In the genomic region with DNA sequence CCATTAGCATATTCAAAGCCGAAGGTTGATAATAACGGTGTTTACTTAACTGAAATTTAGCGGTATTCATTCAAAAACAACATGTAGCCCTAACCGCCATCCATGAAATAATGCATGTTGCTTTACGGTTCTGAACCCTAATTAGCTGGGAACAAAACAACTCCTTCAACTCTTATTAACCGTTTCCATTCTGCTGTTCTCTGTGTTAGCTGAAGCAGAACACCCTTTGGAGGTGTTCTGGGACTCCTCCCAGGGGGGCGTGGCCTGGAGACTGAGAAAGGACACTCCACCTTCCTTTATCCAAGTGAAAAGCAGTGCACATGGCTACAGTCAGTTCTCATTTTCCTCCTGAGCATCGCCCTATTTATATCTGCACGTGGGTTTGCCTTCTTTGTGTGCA, we compare ENCODE assay signal across 32 mouse cellular contexts. TPM values are rescaled to one million over a fixed set of nuclear protein-coding genes. Genes with fewer than 3 reads are reported as not detected.
DNase-seq lines count a peak whose midpoint lies in the region; ATAC-seq lines count a peak whose summit lies in the region.
"Had no signal": no experiment of that assay in that cellular context is flagged by ENCODE, and none has a peak within 500 bp of the region (broad histone marks: within the 10 kb centered on the region; RNA-seq: fewer than 3 reads in every experiment).

No protein-coding gene starts in this region.

- peak; percentile 41 for DNase-seq in retina, postnatal 1 day
- DNase-seq in retina, embryonic 14.5 days (ENCODE audit: low spot score): no peak
- peak; percentile 59 for DNase-seq in forebrain, embryonic 14.5 days (ENCODE audit: low spot score)
- no peak for DNase-seq in layer of hippocampus, postnatal 14 days (ENCODE audit: low spot score in 2 of 2)
- DNase-seq in thymus, postnatal 0 days (ENCODE audit: low spot score): no peak
- DNase-seq: adrenal gland, adult 8-10 months; adrenal gland, postnatal 25 days; B cell, adult 2 months; cerebellum, adult 11 months; cerebellum, adult 2 months; cerebellum, adult 9-11 months; cerebellum, postnatal 25 days; gastrocnemius, adult 2 months; gastrocnemius, postnatal 14 days; heart, adult 2 months; heart, postnatal 14 days; heart, postnatal 4 days; kidney, adult 18-20 months had no signal

- no peaks in the 10 kb centered on the region for H3K4me1 ChIP-seq in forebrain, embryonic 12.5 days
- H3K4me1 ChIP-seq in forebrain, embryonic 16.5 days (replicated peaks; ENCODE audit: control insufficient read depth, insufficient read depth, low read length): 0 out of 2 replicates have a peak, but pooled peaks cover 5% of the 10 kb centered on the region
- H3K4me1 ChIP-seq in forebrain, embryonic 14.5 days (ENCODE audit: control insufficient read depth, insufficient read depth, low read length): no peaks in the 10 kb centered on the region
- H3K4me1 ChIP-seq: embryonic facial prominence, embryonic 12.5 days; embryonic facial prominence, embryonic 15.5 days; heart, embryonic 10.5 days; heart, embryonic 13.5 days had no signal

- H3K27ac ChIP-seq in forebrain, embryonic 12.5 days: no peak overlapping the region
- no peak overlapping the region for H3K27ac ChIP-seq in forebrain, embryonic 16.5 days (ENCODE audit: low read length)
- no peak overlapping the region for H3K27ac ChIP-seq in forebrain, embryonic 14.5 days (ENCODE audit: low read depth, low read length)
- H3K27ac ChIP-seq: embryonic facial prominence, embryonic 12.5 days; embryonic facial prominence, embryonic 15.5 days; gastrocnemius, adult 2 months; heart, adult 2 months; heart, embryonic 10.5 days; heart, embryonic 13.5 days; hindbrain, embryonic 14.5 days; hindbrain, postnatal 0 days had no signal

- H3K4me2 ChIP-seq in forebrain, embryonic 12.5 days: no peak overlapping the region
- H3K4me2 ChIP-seq in forebrain, embryonic 16.5 days (ENCODE audit: low read length): no peak overlapping the region
- no peak overlapping the region for H3K4me2 ChIP-seq in forebrain, embryonic 14.5 days (ENCODE audit: low read length)
- H3K4me2 ChIP-seq: embryonic facial prominence, embryonic 12.5 days; embryonic facial prominence, embryonic 15.5 days; heart, embryonic 13.5 days; hindbrain, embryonic 14.5 days had no signal

- no peaks in the 10 kb centered on the region for H3K36me3 ChIP-seq in forebrain, embryonic 12.5 days (replicated peaks)
- no peaks in the 10 kb centered on the region for H3K36me3 ChIP-seq in forebrain, embryonic 16.5 days (ENCODE audit: control insufficient read depth, insufficient read depth)
- no peaks in the 10 kb centered on the region for H3K36me3 ChIP-seq in forebrain, embryonic 14.5 days (ENCODE audit: control insufficient read depth, insufficient read depth, low read length)
- H3K36me3 ChIP-seq: embryonic facial prominence, embryonic 12.5 days; embryonic facial prominence, embryonic 15.5 days; G1E; heart, embryonic 10.5 days; heart, embryonic 13.5 days had no signal

- H3K9me3 ChIP-seq in forebrain, embryonic 12.5 days: no peaks in the 10 kb centered on the region
- no peaks in the 10 kb centered on the region for H3K9me3 ChIP-seq in forebrain, embryonic 16.5 days (ENCODE audit: control insufficient read depth, low read length)
- no peaks in the 10 kb centered on the region for H3K9me3 ChIP-seq in forebrain, embryonic 14.5 days (replicated peaks; ENCODE audit: control insufficient read depth, low read length)
- H3K9me3 ChIP-seq: embryonic facial prominence, embryonic 12.5 days; embryonic facial prominence, embryonic 15.5 days; G1E; heart, embryonic 10.5 days; heart, embryonic 13.5 days had no signal

- ATAC-seq in forebrain, embryonic 12.5 days (ENCODE audit: low FRiP score): peak; percentile 69; the same call in 1 of the 2 replicates
- ATAC-seq in forebrain, embryonic 16.5 days: no peak
- peak; percentile 60 for ATAC-seq in forebrain, embryonic 14.5 days
- ATAC-seq: activated CD4-positive, CD25-positive, alpha-beta regulatory T cell, adult 4 months; hindbrain, postnatal 0 days; inflammation-experienced regulatory T-cells, adult 6 months; intestine, embryonic 16.5 days; Patski had no signal

- H3K9ac ChIP-seq in forebrain, embryonic 12.5 days: no peak overlapping the region
- no peak overlapping the region for H3K9ac ChIP-seq in forebrain, embryonic 16.5 days (replicated peaks; ENCODE audit: low read depth, low read length)
- no peak overlapping the region for H3K9ac ChIP-seq in forebrain, embryonic 14.5 days (ENCODE audit: low read length)
- H3K9ac ChIP-seq: embryonic facial prominence, embryonic 12.5 days; embryonic facial prominence, embryonic 15.5 days; heart, embryonic 13.5 days; hindbrain, embryonic 14.5 days had no signal

- no peak overlapping the region for H3K4me3 ChIP-seq in forebrain, embryonic 12.5 days (replicated peaks)
- no peak overlapping the region for H3K4me3 ChIP-seq in forebrain, embryonic 16.5 days (replicated peaks; ENCODE audit: low read length)
- no peak overlapping the region for H3K4me3 ChIP-seq in forebrain, embryonic 14.5 days (ENCODE audit: low read depth, low read length)
- H3K4me3 ChIP-seq: embryonic facial prominence, embryonic 12.5 days; embryonic facial prominence, embryonic 15.5 days; gastrocnemius, adult 2 months; heart, adult 2 months; heart, embryonic 10.5 days; heart, embryonic 13.5 days had no signal

- peaks cover 63% of the 10 kb centered on the region for H3K27me3 ChIP-seq in forebrain, embryonic 12.5 days
- peaks cover 21% of the 10 kb centered on the region for H3K27me3 ChIP-seq in forebrain, embryonic 16.5 days (replicated peaks; ENCODE audit: control insufficient read depth, insufficient read depth, low read length)
- H3K27me3 ChIP-seq in forebrain, embryonic 14.5 days (replicated peaks; ENCODE audit: control insufficient read depth, insufficient read depth, low read length): peaks cover 20% of the 10 kb centered on the region
- H3K27me3 ChIP-seq: CH12.LX; embryonic facial prominence, embryonic 15.5 days; Patski had no signal

- WGBS in forebrain, embryonic 12.5 days: 35% methylated on average over 9 of the region's 9 CpGs
- WGBS in forebrain, embryonic 16.5 days: 17% methylated on average over 9 of the region's 9 CpGs
- WGBS in forebrain, embryonic 14.5 days: 20% methylated on average over 9 of the region's 9 CpGs

RNA-seq across cellular contexts. Expression of gene Egr2, which starts 8.8 kb away (rescaled TPM):
- 0.20 and 0.37 TPM in 2 replicates for polyA plus RNA-seq in forebrain, embryonic 12.5 days (2016; fragmentation: Nextera tagmentation; extraction: Ambion mirVana)
- polyA plus RNA-seq in forebrain, embryonic 16.5 days (2015; fragmentation: Nextera tagmentation; extraction: Ambion mirVana): 0.23 and 0.35 TPM in 2 replicates
- 0.08 and 0.12 TPM in 2 replicates for polyA plus RNA-seq in forebrain, embryonic 14.5 days (2014; fragmentation: Nextera tagmentation; extraction: Ambion mirVana)
- total RNA-seq in layer of hippocampus, postnatal 14 days (2021): 1 to 10 TPM; 2.0 to 2.7 TPM
- 8.7 and 10.7 TPM in 2 replicates for polyA plus RNA-seq in thymus, postnatal 0 days (2015; fragmentation: Nextera tagmentation; extraction: Ambion mirVana)

RNA-seq across cellular contexts. Expression of gene Ado, which starts 22.3 kb away (rescaled TPM):
- 56.2 and 62.6 TPM in 2 replicates for polyA plus RNA-seq in forebrain, embryonic 12.5 days (2016; fragmentation: Nextera tagmentation; extraction: Ambion mirVana)
- 76.3 and 88.1 TPM in 2 replicates for polyA plus RNA-seq in forebrain, embryonic 16.5 days (2015; fragmentation: Nextera tagmentation; extraction: Ambion mirVana)
- polyA plus RNA-seq in forebrain, embryonic 14.5 days (2014; fragmentation: Nextera tagmentation; extraction: Ambion mirVana): 67.3 and 80.5 TPM in 2 replicates
- 10 to 100 TPM; 38.0 to 40.9 TPM for total RNA-seq in layer of hippocampus, postnatal 14 days (2021)
- polyA plus RNA-seq in thymus, postnatal 0 days (2015; fragmentation: Nextera tagmentation; extraction: Ambion mirVana): 33.2 and 33.3 TPM in 2 replicates

Comparison
In these comparisons a context has a peak if more than half of its experiments do, and no peak if none do; other contexts are left out.
1. DNase-seq: peak in retina, postnatal 1 day (single experiment) and forebrain, embryonic 14.5 days (single experiment); none in retina, embryonic 14.5 days (single experiment), layer of hippocampus, postnatal 14 days (0 of 2) and thymus, postnatal 0 days (single experiment).